Mouse (Mus musculus): ENCODE data around the gene Ern1. TPM values are rescaled to one million over a fixed set of nuclear protein-coding genes. Genes with fewer than 3 reads are reported as not detected.

The Ern1 gene
- polyA plus RNA-seq, 1 experiment from 2014 or later: 6.7 TPM

DNA sequence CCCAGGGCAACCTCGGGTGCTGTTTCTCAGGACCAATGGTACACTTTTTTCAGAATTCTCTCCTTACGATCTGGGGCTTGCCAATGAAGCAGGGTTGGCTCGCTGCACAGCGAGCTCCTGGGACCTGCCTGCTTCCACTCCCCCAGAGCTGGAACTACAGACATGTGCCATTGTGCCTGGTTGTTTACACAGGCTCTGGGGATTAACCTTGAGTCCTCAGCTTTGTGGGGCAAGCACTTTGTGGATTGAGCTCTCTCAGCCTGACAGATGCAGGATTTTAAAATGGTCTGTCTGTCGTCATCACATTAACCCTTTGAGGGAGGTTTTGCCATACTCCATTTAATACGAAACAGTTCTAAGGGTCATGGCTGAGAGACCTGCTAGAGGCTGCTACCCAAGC is 142.7 kb downstream of the Ern1 start:
- Histone ChIP-seq H3K9ac (replicated peaks) (no peak overlapping the region), H3K4me1 (replicated peaks) (peaks cover 10% of the 10 kb centered on the region), H3K36me3 (no peaks in the 10 kb centered on the region), H3K9me3 (0 out of 2 replicates have a peak, but pooled peaks cover 3% of the 10 kb centered on the region), H3K4me3 (replicated peaks) (no peak overlapping the region), H3K4me2 (replicated peaks) (no peak overlapping the region), H3K27me3 (no peaks in the 10 kb centered on the region), H3K27ac (no peak overlapping the region)
- 35% methylated on average over 6 of the region's 6 CpGs for WGBS
- peak; percentile 58; the same call in 1 of the 2 replicates for ATAC-seq

Other genes starting within 250 kb of the Ern1 start
- 39.3 and 40.3 TPM in 2 replicates for gene Ftsj3, start 231.8 kb downstream of the Ern1 start, polyA plus RNA-seq (2015; fragmentation: Nextera tagmentation; extraction: Ambion mirVana)
- gene Psmc5, start 231.7 kb downstream of the Ern1 start, polyA plus RNA-seq (2015; fragmentation: Nextera tagmentation; extraction: Ambion mirVana): 324 and 341 TPM in 2 replicates
- gene Smarcd2, start 214.9 kb downstream of the Ern1 start, polyA plus RNA-seq (2015; fragmentation: Nextera tagmentation; extraction: Ambion mirVana): 10.8 and 11.4 TPM in 2 replicates
- 0.16 and 0.18 TPM in 2 replicates for gene Tcam1, start 211.2 kb downstream of the Ern1 start, polyA plus RNA-seq (2015; fragmentation: Nextera tagmentation; extraction: Ambion mirVana)
- not detected in 2 replicates for gene Gh, start 186.0 kb downstream of the Ern1 start, polyA plus RNA-seq (2015; fragmentation: Nextera tagmentation; extraction: Ambion mirVana)
- gene Cd79b, start 173.1 kb downstream of the Ern1 start, polyA plus RNA-seq (2015; fragmentation: Nextera tagmentation; extraction: Ambion mirVana): 0.50 and 0.66 TPM in 2 replicates
- 0.05 TPM in 1 of 2 replicates, not detected in the other for gene Scn4a, start 134.6 kb downstream of the Ern1 start, polyA plus RNA-seq (2015; fragmentation: Nextera tagmentation; extraction: Ambion mirVana)
- not detected in 2 replicates for gene Prr29, start 122.4 kb downstream of the Ern1 start, polyA plus RNA-seq (2015; fragmentation: Nextera tagmentation; extraction: Ambion mirVana)
- 8.5 and 10.7 TPM in 2 replicates for gene Icam2, start 99.8 kb downstream of the Ern1 start, polyA plus RNA-seq (2015; fragmentation: Nextera tagmentation; extraction: Ambion mirVana)
- gene Tex2, start 125.6 kb upstream of the Ern1 start, polyA plus RNA-seq (2015; fragmentation: Nextera tagmentation; extraction: Ambion mirVana): 17.7 and 18.3 TPM in 2 replicates